Mouse (Mus musculus): ENCODE measurements at regions not wholly inside any gene's neighbourhood (a gene's known extent, or its start where the extent isn't known, plus 50 kb on each side); places are given as distances from the start of the nearest gene placed in this dataset.
"Not testable (repeated sequence)": the region's sequence is repeated elsewhere in the genome, so short reads cannot be mapped to it uniquely, and the experiment has no call there.

DNA sequence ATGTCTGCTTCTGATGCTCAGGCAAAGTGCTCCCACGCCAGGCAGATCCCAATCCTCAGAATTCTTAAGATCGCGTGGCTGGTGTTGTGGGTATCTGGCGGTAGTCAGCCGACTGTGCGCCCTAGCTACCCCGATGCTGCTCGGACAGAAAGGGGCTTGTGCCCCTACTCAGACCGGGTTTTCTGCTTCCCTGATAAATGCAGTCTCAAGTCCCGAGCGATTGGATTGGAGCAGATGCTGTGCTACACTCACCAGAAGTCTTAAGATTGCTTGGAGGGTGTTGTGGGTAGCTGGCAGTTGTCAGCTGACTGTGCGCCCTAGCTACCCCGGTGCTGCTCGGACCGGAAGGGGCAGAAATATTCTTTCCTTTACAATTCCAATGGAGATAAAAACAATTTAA is 99.3 kb downstream of the Gm7489 start:
- DNase-seq = not testable (repeated sequence)

DNA sequence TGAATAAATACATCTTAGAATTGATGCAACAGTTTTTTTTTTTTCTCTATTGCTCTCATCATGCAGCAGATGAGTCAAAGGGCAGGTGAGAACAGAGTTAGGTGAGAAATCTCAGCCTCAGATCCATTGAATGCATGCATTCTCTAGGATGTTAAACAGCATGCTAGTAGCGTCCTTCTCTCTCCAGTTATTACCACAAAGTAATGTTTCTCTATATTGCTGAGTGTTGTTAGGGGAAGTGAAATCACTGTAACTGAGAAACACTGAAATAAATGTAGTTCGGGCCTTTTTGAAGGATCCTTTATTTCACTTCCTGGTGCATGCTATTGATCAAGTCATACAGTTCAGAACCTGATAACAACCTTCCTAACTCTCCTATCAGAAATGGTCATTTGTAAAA is 105.2 kb downstream of the Gm7489 start:
- no peak for DNase-seq

DNA sequence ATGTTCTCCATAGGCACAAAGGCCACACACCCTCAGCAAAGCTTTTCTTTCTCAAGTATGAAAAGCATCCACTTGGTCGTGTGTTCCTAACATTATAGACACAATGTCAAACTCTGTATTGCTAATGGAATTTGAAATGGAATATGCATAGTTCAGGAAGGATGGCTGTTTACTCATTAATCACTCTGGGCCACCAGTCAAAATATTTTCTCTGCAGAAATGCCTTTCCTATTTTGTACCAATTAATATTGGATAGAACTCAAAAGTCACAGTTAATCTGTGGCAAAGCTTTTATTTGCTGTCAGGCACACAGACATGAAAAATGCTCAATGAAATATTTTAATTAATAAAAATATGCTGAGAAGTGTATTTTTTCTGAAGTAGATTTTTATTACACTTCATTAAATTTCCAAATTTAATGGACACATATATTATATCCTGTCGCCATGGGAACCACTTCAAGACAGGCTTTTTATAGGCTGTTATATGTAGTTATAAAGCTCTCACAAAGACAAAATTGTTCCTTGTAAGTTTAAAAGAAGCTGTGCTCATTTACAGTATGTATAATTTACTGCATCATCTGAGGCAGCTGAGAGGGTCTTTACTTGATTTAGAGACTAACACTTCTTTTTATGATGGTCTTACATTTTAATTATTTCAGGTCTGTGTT is 110.6 kb downstream of the Gm7489 start:
- no peak for DNase-seq

DNA sequence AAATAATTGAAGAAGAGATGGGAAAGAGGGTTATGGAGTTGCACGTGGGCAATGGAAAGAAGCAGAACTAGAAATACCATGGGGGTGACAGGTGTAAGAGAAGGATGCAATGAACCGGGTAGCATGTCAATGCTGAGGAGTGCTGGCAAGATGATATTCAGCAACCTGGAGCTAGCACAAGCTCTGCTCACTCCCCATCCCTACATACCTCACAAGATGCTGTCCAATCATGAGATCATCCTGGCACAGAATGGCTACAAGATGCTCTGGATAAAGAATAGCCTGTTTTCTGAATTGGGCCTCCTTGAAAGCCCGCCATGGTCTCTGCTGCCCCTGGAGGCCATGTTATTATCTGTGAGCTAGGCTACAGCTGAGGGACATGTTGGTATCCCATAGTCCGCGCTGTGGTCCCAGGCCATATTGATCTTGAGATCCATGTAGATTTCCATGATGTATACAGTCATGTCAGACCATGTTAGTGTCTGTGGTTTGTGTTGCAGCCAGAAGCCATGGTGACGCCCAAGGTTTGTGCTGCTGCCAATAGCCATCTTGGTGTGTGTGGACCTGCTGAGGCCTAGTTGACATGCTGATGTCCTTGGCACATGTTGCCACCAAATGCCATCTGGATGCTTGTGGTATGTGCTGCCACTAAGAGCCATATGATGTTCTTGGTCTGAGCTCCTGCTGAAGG is 114.0 kb downstream of the Gm7489 start:
- DNase-seq = peak; percentile 12 to 27

DNA sequence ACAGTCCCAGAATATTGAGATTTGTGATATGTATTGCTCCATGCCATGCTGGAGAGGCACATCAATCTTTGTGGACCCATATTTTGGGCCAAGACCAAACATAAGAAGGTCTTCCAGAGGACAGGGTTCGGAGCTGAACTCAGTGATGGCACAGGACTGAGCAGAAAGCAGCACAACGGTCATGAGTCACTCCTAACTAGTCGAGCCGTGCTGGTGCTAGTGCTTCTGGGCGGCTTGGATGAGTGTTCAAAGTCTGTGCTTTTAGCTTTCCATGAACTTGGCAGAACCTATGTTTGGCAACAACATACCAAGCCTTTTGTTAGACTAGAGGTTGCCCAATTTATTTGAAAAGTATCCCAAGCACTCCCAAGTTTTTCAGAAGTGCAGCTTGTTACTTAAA is 149.1 kb downstream of the Gm7489 start:
- DNase-seq = no peak

DNA sequence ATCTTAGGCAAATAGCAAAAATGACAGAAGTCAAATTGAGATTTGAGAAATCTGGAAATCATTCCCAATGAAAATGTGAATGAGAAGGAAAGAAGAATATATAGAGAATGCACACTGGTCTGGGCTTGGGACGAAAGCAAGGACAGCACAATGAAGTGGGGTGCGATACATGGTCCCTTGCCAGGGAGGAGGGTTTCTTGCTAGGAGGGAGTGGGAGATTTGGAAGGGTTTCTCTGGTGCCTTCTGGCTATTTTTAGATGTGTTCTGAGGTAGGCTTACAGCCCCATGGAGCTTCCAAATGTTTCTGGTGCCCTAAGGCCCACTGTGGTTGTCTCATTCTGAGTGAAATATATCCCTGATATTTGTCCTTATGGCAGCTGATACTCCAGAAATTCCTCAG is 166.0 kb downstream of the Gm7489 start:
- peak in 1 of 2 experiments; percentile 8 for DNase-seq

DNA sequence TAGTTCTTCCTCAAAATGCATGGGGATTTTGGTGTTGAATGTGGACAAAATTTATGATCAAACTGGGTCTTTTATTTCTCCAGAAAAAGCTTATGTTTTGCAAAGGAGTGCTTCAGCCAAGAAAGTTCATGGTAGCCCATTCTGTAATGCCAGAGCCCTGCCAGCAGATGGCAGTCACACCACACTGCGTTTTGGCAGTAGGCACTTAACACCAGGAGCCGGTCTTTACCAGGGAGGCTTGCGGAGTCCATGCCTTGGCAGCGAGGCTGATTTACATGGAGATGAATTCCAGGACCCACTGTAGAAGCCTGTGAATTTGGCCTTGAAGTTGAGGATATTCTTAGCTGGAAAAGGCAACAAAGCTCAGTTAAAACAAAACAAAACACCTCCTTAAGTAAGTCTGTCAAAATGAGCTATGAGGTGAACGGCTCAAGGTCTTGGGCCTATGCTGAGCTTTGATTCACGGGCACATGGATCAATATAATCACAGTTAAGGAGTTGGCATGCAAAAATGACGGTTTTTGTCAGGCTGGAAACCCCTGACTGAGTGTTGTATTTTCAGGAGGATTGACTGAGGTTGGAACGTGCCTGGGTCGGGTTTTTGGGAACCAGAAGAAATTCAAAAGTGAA is 185.4 kb downstream of the Gm7489 start:
- DNase-seq = peak; percentile 59 to 62

DNA sequence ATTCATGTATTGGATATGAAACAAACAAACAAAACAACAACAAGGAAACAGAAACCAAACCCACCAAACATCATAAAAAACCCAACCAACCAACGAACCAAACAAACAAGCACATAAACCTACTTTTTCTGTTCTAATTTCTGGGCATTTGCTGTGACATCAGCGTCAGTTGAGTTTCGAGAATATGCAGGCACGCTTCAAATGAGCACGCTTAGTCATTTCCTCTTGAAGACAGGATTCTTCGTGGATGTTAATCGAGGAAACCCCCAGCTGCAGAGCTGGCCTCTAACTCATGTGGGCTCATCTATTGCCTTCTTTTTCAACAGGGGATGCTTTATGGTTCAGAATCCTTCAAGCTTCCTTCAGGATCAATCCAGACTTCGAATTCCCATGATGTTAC is 187.0 kb downstream of the Gm7489 start:
- DNase-seq = no peak

DNA sequence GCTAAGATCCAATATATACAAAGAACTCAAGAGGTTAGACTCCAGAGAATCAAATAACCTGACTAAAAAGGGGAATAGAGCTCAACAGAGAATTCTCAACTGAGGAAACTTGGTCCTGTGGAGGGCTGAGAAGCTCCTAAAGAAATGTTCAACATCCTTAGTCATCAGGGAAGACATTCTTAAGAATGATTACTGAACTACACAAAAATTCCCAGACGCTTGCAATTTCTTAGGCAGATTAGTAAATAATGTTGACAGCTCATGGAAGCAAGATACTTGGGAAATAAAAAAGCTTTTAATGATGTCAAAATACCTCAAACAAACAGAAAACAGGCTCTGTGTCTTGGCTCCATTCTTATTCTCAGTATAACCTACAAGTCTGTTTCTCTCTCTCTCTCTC is 206.6 kb downstream of the Gm7489 start:
- DNase-seq = no peak

DNA sequence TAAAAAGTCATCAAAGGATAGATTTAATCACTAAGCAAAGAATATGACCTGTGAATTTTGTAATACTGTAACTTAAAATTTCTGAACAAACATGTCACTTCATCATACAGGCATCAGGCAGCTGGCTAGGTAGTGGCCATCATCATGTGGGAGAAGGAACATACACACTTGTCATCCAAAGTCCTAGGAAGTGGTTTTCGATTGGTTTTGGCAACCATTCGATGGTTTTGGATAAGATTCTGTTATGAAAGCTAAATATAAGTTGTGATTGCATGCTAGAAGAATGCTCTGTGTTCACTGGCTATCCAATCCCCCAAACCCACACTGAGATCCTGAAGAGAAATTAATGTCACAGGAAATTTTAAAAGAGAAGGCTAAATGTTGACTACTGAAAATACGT is 207.7 kb downstream of the Gm7489 start:
- no peak for DNase-seq

DNA sequence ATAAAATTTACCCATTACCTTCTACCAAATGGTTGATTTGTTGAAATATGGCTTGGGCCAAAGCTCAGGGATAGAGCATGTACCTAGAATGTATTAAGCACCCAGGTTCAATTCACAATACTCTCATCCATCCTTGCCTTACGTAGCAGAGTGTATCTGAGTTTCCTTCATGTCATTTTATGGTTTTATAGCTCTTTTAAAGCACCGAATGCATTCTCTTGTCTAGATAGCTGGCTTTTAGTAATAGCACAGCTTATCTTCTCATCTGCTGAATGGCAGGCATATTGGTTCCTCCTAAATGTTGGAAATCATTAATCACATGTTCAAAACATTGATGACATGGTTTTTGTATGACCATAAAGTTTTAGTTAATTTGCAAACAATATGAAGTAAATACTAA is 212.8 kb downstream of the Gm7489 start:
- no peak for DNase-seq

DNA sequence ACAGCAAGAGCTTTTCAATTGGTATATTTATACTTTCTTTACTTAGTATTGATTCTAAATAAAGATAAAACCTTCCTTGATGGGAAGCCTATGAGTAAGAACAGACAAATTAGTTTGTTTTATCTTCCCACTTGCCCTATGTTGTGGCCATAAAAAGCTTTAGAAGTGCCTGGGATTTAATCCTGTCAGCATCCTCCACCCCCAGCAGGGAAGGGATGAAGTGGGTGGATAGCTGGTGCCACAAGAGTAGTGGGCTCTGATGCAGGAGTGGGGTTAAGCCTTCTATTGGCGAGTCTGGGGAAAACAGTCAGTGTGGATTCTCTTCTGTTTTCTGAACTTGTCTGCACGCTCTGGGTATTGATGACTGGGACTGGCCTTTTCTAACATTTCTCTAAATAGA is 227.7 kb downstream of the Gm7489 start:
- no peak for DNase-seq

DNA sequence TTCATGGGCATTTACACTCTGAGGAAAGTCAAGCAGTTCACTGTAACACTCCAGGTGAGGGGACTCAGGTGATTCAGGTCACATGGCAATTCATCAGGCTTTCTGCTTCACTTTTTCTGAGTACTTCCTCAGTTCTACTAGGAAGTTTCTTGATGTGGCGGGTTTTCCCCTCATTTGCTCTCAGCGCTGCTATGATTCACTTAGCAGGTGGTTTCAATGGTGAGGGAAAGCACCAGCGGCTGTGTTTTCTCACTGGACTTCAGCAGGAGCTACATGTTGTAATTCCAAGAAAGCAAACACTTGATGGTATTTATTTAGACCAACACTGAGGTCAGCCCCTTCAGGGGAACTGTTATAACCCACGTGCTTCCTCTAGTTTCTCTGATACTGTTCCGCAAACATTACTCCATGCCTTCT is 229.4 kb downstream of the Gm7489 start:
- DNase-seq = no peak

DNA sequence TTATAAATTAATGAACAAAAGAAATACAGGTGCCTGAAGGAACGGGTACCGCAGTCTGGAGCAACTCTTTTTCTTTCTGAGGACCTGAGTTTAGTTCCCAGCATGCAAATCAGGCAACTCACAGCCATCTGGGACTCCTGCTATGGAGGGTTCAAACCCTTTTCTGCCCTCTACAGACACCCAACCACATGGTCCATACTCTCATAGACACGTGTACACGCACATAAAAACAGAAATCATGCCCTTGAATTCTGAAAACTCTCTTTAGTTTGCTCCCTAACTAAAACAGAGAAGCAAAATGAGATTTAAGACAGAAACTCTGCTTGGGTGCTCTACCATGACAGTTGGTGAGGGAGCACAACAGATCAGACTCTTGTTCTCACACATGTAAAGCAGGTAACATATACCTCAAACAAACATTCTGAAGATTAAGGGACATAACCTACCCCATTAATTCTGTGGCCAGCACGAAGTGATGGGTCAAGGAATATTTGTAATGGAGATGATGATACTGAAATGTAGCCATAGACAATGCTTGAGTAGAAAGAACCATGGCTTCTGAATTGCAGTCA is 233.3 kb downstream of the Gm7489 start:
- DNase-seq = no peak

DNA sequence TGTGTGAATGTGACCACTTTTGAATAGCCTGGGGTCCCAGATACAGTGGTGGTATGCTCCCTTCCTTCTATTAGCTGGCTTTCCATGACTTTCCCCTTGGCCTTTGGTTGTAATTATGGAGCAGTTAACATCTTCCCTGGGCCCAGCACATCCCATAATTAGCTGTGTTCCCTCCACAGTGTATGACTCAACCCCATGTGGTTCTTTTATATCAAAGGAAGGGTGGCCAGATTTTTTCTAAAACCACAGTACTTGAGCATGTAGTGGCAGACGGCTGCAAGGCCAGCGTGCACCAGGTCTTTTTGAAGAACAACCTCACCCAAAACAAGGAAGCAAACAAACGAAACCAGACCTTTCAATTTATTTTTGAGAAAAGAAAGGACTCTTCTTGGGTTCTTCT is 235.8 kb downstream of the Gm7489 start:
- no peak for DNase-seq

DNA sequence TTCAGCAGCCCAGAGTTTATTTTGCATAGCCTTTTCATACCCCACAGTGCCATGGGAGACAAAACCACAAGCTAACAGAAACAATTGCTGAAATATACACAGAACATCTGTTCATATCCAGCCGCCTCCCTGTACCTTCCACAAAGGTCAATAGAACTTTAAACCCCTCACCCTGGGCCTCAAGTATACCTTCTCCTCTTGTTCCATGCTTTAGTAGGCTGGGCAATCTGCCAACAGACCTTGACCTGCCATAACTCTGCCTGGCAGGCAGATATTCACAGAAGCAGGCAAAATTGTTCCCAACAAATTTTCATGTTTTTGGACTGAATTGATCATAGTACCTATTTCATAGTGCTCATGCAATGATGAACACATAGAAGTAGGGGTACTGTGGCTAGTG is 279.6 kb downstream of the Gm7489 start:
- DNase-seq = no peak

DNA sequence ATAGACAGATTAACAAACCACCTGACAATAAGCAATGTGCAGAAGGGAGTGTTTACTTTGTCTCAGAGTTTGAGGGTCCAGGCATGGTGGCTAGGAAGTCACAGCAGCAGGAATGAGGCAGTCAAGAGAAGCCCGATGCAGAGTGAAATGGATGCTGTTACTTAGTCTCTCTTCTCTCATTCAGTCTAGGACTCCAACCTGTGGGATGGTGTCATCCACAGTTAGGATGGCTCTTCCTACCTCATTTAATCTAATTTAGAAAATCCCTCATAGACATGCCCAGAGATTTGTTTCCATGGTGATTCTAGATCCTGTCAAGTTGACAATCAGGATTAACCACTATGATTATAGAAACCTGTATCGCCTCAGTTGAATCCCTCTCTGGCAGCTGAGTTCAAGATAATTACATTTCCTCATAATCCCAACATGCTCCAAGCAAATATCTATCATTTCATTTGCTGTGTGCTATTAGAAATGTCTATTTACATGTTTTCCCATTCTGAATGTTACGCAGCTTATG is 283.2 kb downstream of the Gm7489 start:
- DNase-seq = no peak

DNA sequence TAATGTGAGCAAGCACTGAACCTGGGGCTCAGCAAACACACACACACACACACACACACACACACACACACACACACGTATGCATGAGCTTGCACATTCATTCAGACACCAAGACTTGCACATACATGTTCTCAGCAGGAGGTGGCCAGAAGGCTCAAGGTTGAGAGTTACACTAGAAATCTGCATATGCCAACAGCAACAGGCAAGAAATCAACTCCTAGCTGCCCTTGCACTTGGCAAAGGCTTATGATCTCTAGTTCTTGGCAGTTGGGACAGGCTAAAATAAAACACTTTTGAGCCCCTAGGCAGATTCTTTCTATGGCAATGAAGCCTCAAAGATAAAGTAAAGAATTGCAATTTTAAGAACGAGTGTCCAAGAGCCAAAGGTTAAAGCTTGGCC is 292.5 kb downstream of the Gm7489 start:
- DNase-seq = no peak

DNA sequence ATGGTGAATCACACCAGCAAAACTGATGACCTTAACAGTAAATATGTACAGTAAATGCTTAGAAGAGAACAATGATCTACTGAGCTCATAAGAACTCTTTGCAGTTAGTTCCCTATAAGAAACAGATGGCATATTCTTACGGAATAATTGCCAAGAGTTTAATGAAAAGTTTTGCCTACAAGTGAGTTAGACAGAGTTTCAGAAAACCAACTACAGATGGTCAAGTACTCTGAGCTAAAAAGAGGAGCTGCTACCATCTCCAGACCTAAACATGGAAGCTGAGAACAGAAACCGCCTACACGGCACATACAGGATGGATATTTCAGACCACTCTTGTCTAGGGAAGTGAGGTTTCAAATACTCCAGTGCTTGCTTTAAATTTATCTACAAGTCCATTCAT is 293.1 kb downstream of the Gm7489 start:
- no peak for DNase-seq

Data from cerebellum, postnatal 36 days (tissue).